Mouse (Mus musculus) heart, postnatal 0 days (tissue): Measurements from ENCODE around the gene Car7. TPM values are rescaled to one million over a fixed set of nuclear protein-coding genes. Genes with fewer than 3 reads are reported as not detected.

Source experiments
- ATAC-seq: fragments of 200-750 bp; cut with Nextera tagmentation; 2 replicates; pipeline ENCODE4 v1.8.0; 2017; ENCODE audit warnings: low read depth, moderate number of reproducible peaks, moderate library complexity; ENCODE audit not compliant: insufficient read depth
- DNase-seq: peaks from one replicate; pipeline ENCODE4 v3.0.0-alpha.2; 2016; ENCODE audit warnings: low spot score
- H3K27ac ChIP-seq: fragments of 300-500 bp; sonication (generic); 2 replicates; pipeline ENCODE4 v1.5.1; 2014; ENCODE audit warnings: low read depth, mild to moderate bottlenecking
- H3K27me3 ChIP-seq: fragments of 300-500 bp; sonication (generic); 2 replicates; pipeline ENCODE4 v1.6.1; 2014; ENCODE audit warnings: low read length, mixed read lengths; ENCODE audit not compliant: control insufficient read depth, insufficient read depth
- H3K36me3 ChIP-seq: fragments of 300-500 bp; sonication (generic); replicated peaks from 2 replicates; pipeline ENCODE4 v1.6.1; 2014; ENCODE audit warnings: low read length, mixed read lengths; ENCODE audit not compliant: control insufficient read depth, insufficient read depth
- H3K4me1 ChIP-seq: fragments of 300-500 bp; sonication (generic); 2 replicates; pipeline ENCODE4 v1.6.1; 2014; ENCODE audit warnings: antibody characterized with exemption; ENCODE audit not compliant: control insufficient read depth, insufficient read depth
- H3K4me2 ChIP-seq: fragments of 300-500 bp; sonication (generic); 2 replicates; pipeline ENCODE4 v1.6.1; 2014; ENCODE audit warnings: low read depth, mild to moderate bottlenecking, low read length, moderate library complexity
- H3K4me3 ChIP-seq: fragments of 300-500 bp; sonication (generic); 2 replicates; pipeline ENCODE4 v1.5.1; 2014; ENCODE audit warnings: low read depth, low read length
- H3K9ac ChIP-seq: fragments of 300-500 bp; sonication (generic); replicated peaks from 2 replicates; pipeline ENCODE4 v1.6.1; 2014; ENCODE audit warnings: low read depth, low read length, mixed read lengths
- H3K9me3 ChIP-seq: fragments of 300-500 bp; sonication (generic); replicated peaks from 2 replicates; pipeline ENCODE4 v1.6.1; 2016; ENCODE audit warnings: low read length; ENCODE audit not compliant: control insufficient read depth
- CTCF ChIP-seq: IDR thresholded peaks from 2 replicates; pipeline ENCODE4 v1.5.1; 2016; ENCODE audit warnings: antibody characterized with exemption, control low read depth, low read depth
- EP300 ChIP-seq: IDR thresholded peaks from 2 replicates; pipeline ENCODE4 v1.6.1; 2016; ENCODE audit warnings: antibody characterized with exemption, low read depth
- WGBS: fragments of 180-500 bp; shearing (Covaris S2); extraction: QIAGEN DNeasy Blood & Tissue Kit; methylation state at CpG from one replicate; pipeline ENCODE4 v1.1.7; 2014; 5-methylcytosine and 5-hydroxymethylcytosine counted together
- polyA plus RNA-seq: library from polyadenylated mRNA; unstranded; fragments of >200 nt; fragmentation: Nextera tagmentation; extraction: Ambion mirVana; gene quantifications from 2 replicates; pipeline ENCODE4 v1.2.1, GENCODE M21; 2015
- total RNA-seq: library from RNA; depleted of rRNA; stranded (reverse); fragments of >200 nt; gene quantifications from 2 replicates; pipeline ENCODE4 v1.2.3, GENCODE M21; 2014; ENCODE audit warnings: low replicate concordance

Gene Car7
- total and polyA plus RNA-seq, 2 experiments from 2014 or later, result 0.99 to 3.6 TPM

- ATAC-seq, result no peak
- 15% methylated on average over 7 of the region's 7 CpGs for WGBS
- TF ChIP-seq EP300, result no peak
- TF ChIP-seq CTCF, result no peak
- Histone ChIP-seq H3K4me1 (peaks cover 13% of the 10 kb centered on the region), H3K4me2 (peak overlapping the region; percentile 89), H3K36me3 (peaks cover 13% of the 10 kb centered on the region), H3K9me3 (no peaks in the 10 kb centered on the region), H3K4me3 (peak overlapping the region; percentile 94), H3K9ac (peak overlapping the region; percentile 94), H3K27ac (peak overlapping the region; percentile 79; the same call in 1 of the 2 replicates), H3K27me3 (0 out of 2 replicates have a peak, but pooled peaks cover 6% of the 10 kb centered on the region)
- no peak for DNase-seq
Observed at GRCm38 (mm10) chr8:104533551-104533950, 938 bp upstream of the Car7 start.

- WGBS, result 6% methylated on average over 9 of the region's 9 CpGs
- H3K4me1 ChIP-seq, result peaks cover 13% of the 10 kb centered on the region
- no peaks in the 10 kb centered on the region for H3K9me3 ChIP-seq
- peak overlapping the region; percentile 94 for H3K9ac ChIP-seq
- peaks cover 18% of the 10 kb centered on the region; the same call in 1 of the 2 replicates for H3K27me3 ChIP-seq
- H3K4me2 ChIP-seq, result peak overlapping the region; percentile 89
- ATAC-seq (peak; percentile 38), DNase-seq (no peak)
- TF ChIP-seq EP300 (no peak), CTCF (no peak)
- peaks cover 5% of the 10 kb centered on the region for H3K36me3 ChIP-seq
- H3K4me3 ChIP-seq, result peak overlapping the region; percentile 94
- H3K27ac ChIP-seq, result 0 out of 2 replicates have a peak overlapping the region, but pooled peaks have one; percentile 18
Observed at GRCm38 (mm10) chr8:104534779-104535141, 271 bp downstream of the Car7 start.

GRCm38 (mm10) chr8:104535378-104535777 is 889 bp downstream of the Car7 start:
- Histone ChIP-seq H3K36me3 (no peaks in the 10 kb centered on the region; the same call in 1 of the 2 replicates), H3K9ac (peak overlapping the region; percentile 94; the same call in 1 of the 2 replicates), H3K4me3 (peak overlapping the region; percentile 94), H3K27ac (0 out of 2 replicates have a peak overlapping the region, but pooled peaks have one; percentile 18), H3K27me3 (peaks cover 24% of the 10 kb centered on the region), H3K4me2 (peak overlapping the region; percentile 89), H3K4me1 (peaks cover 13% of the 10 kb centered on the region), H3K9me3 (no peaks in the 10 kb centered on the region)
- DNase-seq (peak; percentile 8), ATAC-seq (no peak)
- 19% methylated on average over 7 of the region's 7 CpGs for WGBS
- no peak for TF ChIP-seq CTCF

GRCm38 (mm10) chr8:104536028-104536427 is 1.5 kb downstream of the Car7 start:
- ATAC-seq, result no peak
- Histone ChIP-seq H3K4me3 (no peak overlapping the region), H3K27me3 (peaks cover 30% of the 10 kb centered on the region), H3K4me2 (peak overlapping the region; percentile 89), H3K36me3 (no peaks in the 10 kb centered on the region), H3K9ac (no peak overlapping the region), H3K27ac (no peak overlapping the region), H3K4me1 (peaks cover 13% of the 10 kb centered on the region), H3K9me3 (no peaks in the 10 kb centered on the region)
- 82% methylated on average over 4 of the region's 4 CpGs for WGBS
- TF ChIP-seq EP300 (no peak), CTCF (no peak)
- no peak for DNase-seq

GRCm38 (mm10) chr8:104538896-104539295 is 4.4 kb downstream of the Car7 start:
- H3K4me3 ChIP-seq, result no peak overlapping the region
- H3K9ac ChIP-seq, result no peak overlapping the region
- no peak overlapping the region for H3K27ac ChIP-seq
- ATAC-seq, result no peak
- H3K4me1 ChIP-seq, result peaks cover 12% of the 10 kb centered on the region; the same call in 1 of the 2 replicates
- H3K36me3 ChIP-seq, result no peaks in the 10 kb centered on the region
- WGBS, result 93% methylated on average over 4 of the region's 4 CpGs
- peaks cover 54% of the 10 kb centered on the region for H3K27me3 ChIP-seq
- H3K9me3 ChIP-seq, result no peaks in the 10 kb centered on the region
- TF ChIP-seq CTCF (no peak), EP300 (no peak)
- no peak for DNase-seq
- H3K4me2 ChIP-seq, result no peak overlapping the region

- no peak for ATAC-seq
- Histone ChIP-seq H3K9ac (no peak overlapping the region), H3K4me3 (no peak overlapping the region), H3K27me3 (peaks cover 54% of the 10 kb centered on the region), H3K36me3 (no peaks in the 10 kb centered on the region), H3K9me3 (no peaks in the 10 kb centered on the region), H3K4me2 (no peak overlapping the region), H3K4me1 (peaks cover 12% of the 10 kb centered on the region; the same call in 1 of the 2 replicates), H3K27ac (no peak overlapping the region)
- WGBS, result 85% methylated on average over 2 of the region's 2 CpGs
- DNase-seq, result no peak
- TF ChIP-seq CTCF (no peak), EP300 (no peak)
Observed at GRCm38 (mm10) chr8:104539566-104539965, 5.1 kb downstream of the Car7 start.
